Mouse (Mus musculus): ENCODE data around the gene Etv5. TPM values are rescaled to one million over a fixed set of nuclear protein-coding genes. Genes with fewer than 3 reads are reported as not detected.
"Not testable (repeated sequence)": the region's sequence is repeated elsewhere in the genome, so short reads cannot be mapped to it uniquely, and the experiment has no call there.

The Etv5 gene
- polyA plus RNA-seq, 1 experiment from 2014 or later = 201 TPM

DNA sequence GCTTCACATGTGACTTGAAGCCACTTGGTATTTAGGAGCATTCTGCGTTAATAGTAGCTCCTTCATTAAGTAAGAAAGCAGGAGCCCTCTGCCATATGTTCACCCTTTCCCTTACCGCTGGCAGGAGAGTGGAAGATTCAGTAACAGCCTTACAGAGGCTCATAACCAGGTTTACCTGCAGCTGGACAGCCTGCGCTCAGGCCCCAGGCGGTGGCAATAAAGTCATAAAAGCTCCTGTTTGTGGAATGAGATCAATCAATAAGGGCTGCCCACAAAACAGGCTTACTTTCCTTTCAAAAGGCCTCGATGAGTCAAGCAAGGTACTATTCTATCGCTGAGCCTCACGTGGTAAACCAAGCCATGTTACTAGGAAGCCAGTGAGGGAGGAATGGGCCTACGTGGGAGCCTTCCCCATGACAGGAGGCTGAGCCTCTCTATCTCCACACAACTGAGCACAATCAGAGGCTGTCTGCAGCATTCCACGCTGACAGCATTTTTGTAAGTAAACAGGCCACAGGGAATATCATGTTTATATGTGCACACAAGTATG, 49.1 kb downstream of the Etv5 start:
- Histone ChIP-seq H3K27me3 (ENCODE audit: control insufficient read depth, insufficient read depth, low read depth, low read length) (no peaks in the 10 kb centered on the region), H3K9me3 (ENCODE audit: control insufficient read depth, low read length) (no peaks in the 10 kb centered on the region), H3K4me1 (replicated peaks; ENCODE audit: control insufficient read depth, insufficient read depth, low read length) (no peaks in the 10 kb centered on the region; the same call in 1 of the 2 replicates), H3K4me2 (ENCODE audit: low read depth, low read length) (no peak overlapping the region), H3K36me3 (ENCODE audit: control insufficient read depth, insufficient read depth, low read length) (peaks cover 14% of the 10 kb centered on the region), H3K9ac (ENCODE audit: low read length) (no peak overlapping the region), H3K4me3 (ENCODE audit: low read length) (no peak overlapping the region), H3K27ac (ENCODE audit: low read length) (no peak overlapping the region)
- WGBS = 86% methylated on average over 9 of the region's 9 CpGs
- no peak for ATAC-seq (ENCODE audit: low read depth)

DNA sequence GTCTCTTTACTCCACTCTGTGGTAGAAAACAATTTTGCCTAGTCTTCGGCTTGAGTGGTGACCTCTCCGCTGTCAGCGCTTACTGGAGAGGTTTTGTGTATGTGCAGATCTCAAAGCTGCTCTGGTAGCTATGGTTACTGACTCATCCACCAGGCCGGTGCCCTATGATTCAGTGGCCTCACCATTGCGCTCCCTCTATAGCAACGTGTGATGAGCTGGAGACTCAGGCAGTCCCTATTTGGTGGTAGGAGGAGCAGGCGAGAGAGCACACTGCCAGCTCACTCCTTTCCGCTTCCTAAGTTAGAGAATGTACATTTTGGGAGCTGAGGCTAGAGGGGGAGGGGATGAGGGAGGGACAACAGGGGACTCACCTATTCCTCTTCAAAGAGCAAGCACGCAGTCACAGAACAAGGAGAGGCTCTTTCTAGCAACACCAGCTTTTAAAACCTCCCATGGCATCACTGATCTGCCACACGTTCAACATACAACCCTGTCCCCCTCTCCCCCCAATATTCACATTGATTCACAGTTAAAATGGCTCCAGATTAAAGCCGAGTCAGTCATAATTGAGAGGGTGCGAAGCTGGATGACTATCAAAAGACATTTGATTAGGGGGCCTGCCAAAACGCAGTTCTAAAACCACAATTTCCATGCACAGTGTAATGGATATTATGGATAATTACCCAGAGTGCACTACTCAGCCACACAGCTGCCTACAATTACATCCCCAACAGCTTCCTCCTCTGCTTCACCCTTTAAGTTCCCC, 50.2 kb downstream of the Etv5 start:
- no peak overlapping the region for H3K9ac ChIP-seq (ENCODE audit: low read length)
- ATAC-seq (ENCODE audit: low read depth) = peak; percentile 53; the same call in 1 of the 2 replicates
- no peak overlapping the region for H3K4me3 ChIP-seq (ENCODE audit: low read length)
- no peak overlapping the region for H3K4me2 ChIP-seq (ENCODE audit: low read depth, low read length)
- H3K27me3 ChIP-seq (ENCODE audit: control insufficient read depth, insufficient read depth, low read depth, low read length) = no peaks in the 10 kb centered on the region
- WGBS = 56% methylated on average over 13 of the region's 13 CpGs
- peaks cover 18% of the 10 kb centered on the region for H3K36me3 ChIP-seq (ENCODE audit: control insufficient read depth, insufficient read depth, low read length)
- no peak overlapping the region for H3K27ac ChIP-seq (ENCODE audit: low read length)
- no peaks in the 10 kb centered on the region for H3K9me3 ChIP-seq (ENCODE audit: control insufficient read depth, low read length)
- no peaks in the 10 kb centered on the region; the same call in 1 of the 2 replicates for H3K4me1 ChIP-seq (replicated peaks; ENCODE audit: control insufficient read depth, insufficient read depth, low read length)

DNA sequence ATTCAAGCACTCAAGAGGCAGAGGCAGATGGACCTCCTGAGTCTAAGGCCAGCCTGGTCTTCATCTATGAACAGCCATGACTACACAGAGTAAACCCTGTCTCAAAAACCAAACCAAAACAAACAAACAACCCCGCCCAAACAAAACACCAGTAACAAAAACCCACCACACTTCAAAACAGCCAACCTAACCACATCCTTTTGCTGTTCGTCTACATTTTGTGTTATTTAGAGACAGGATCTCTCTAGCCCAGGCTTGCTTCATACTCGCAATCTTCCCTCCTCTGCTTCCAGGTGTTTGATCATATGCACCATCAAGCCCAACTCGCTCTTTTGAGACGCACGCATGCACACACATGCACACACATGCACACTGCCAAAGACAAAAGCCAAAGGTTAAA, 51.8 kb downstream of the Etv5 start:
- Histone ChIP-seq H3K27ac (ENCODE audit: low read length) (no peak overlapping the region), H3K36me3 (ENCODE audit: control insufficient read depth, insufficient read depth, low read length) (peaks cover 19% of the 10 kb centered on the region), H3K4me2 (ENCODE audit: low read depth, low read length) (no peak overlapping the region), H3K4me3 (ENCODE audit: low read length) (no peak overlapping the region), H3K4me1 (replicated peaks; ENCODE audit: control insufficient read depth, insufficient read depth, low read length) (no peaks in the 10 kb centered on the region; the same call in 1 of the 2 replicates), H3K9me3 (ENCODE audit: control insufficient read depth, low read length) (no peaks in the 10 kb centered on the region), H3K9ac (ENCODE audit: low read length) (no peak overlapping the region), H3K27me3 (ENCODE audit: control insufficient read depth, insufficient read depth, low read depth, low read length) (no peaks in the 10 kb centered on the region)
- ATAC-seq (ENCODE audit: low read depth) = no peak
- WGBS = 83% methylated on average over 6 of the region's 6 CpGs

DNA sequence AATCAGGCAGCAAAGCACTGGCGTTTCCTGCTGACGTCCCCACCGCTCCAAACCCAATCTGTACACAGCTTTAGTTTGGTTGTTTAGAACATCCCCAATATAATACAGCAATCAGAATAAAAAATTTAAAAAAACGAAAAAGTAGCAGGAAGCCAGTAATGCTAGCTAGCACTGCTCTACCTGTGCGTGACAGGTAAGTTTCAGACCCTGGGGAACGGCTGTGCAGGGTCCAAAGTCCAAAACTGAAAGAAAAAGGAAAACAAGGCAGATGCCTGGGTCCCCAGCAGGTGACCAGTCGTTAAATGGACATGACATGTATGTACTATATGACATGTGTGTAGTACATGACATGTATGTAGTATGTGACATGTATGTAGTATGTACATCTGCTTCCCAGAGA, 57.5 kb downstream of the Etv5 start:
- peaks cover 13% of the 10 kb centered on the region; the same call in 1 of the 2 replicates for H3K36me3 ChIP-seq (ENCODE audit: control insufficient read depth, insufficient read depth, low read length)

DNA sequence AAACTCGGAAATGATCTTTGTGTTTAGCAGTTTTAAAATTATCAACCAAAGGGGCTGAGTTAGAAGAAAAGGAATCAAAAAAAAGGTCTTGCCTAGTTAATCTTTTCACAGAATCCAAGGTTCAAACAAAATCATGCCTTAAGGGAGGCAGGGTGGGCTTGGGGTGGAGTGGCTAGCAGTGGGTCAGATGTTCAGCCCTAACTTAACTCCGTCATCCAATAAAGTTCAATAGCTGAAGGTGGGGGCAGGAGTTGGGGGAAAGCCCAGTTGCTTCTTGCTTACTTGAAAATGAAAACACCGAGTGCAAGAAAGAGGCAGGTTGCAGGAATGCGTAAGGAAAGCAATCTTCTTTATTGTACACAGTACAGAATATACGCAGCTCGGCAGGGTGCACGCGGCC, 58.5 kb downstream of the Etv5 start:
- H3K4me3 ChIP-seq (ENCODE audit: low read length) = no peak overlapping the region
- H3K9me3 ChIP-seq (ENCODE audit: control insufficient read depth, low read length) = no peaks in the 10 kb centered on the region
- H3K27me3 ChIP-seq (ENCODE audit: control insufficient read depth, insufficient read depth, low read depth, low read length) = no peaks in the 10 kb centered on the region
- H3K36me3 ChIP-seq (ENCODE audit: control insufficient read depth, insufficient read depth, low read length) = peaks cover 13% of the 10 kb centered on the region; the same call in 1 of the 2 replicates
- no peak overlapping the region for H3K4me2 ChIP-seq (ENCODE audit: low read depth, low read length)
- ATAC-seq (ENCODE audit: low read depth) = no peak
- WGBS = 82% methylated on average over 8 of the region's 8 CpGs
- H3K27ac ChIP-seq (ENCODE audit: low read length) = no peak overlapping the region
- H3K9ac ChIP-seq (ENCODE audit: low read length) = no peak overlapping the region
- H3K4me1 ChIP-seq (replicated peaks; ENCODE audit: control insufficient read depth, insufficient read depth, low read length) = peaks cover 4% of the 10 kb centered on the region

More for the DNA sequence above, 57.5 kb downstream of the Etv5 start:
- H3K4me3 ChIP-seq (ENCODE audit: low read length); H3K9ac ChIP-seq (ENCODE audit: low read length); H3K9me3 ChIP-seq (ENCODE audit: control insufficient read depth, low read length); H3K4me1 ChIP-seq (replicated peaks; ENCODE audit: control insufficient read depth, insufficient read depth, low read length); H3K27me3 ChIP-seq (ENCODE audit: control insufficient read depth, insufficient read depth, low read depth, low read length); ATAC-seq (ENCODE audit: low read depth); H3K4me2 ChIP-seq (ENCODE audit: low read depth, low read length); H3K27ac ChIP-seq (ENCODE audit: low read length): not testable (repeated sequence)
- WGBS = 82% methylated on average over 6 of the region's 7 CpGs

DNA sequence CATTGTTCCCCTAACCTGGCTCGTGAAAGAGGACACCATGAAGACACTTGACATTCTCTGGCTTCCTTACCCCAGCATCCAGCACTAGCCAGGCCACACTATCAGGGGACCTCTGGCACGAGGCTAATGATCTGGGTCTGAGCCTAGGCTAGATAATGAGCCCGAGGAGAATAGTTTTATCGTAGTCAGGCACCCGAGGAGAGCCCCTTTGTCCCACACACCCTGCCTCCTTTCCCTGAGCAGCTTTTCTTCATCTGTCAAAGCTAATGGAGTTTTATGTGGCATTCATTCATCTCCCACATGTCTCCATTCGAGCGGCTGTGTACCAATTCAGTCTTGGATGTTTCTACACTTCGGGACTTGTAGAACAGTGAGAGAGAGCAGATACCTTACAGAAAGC, 59.5 kb downstream of the Etv5 start:
- no peak for ATAC-seq (ENCODE audit: low read depth)
- 55% methylated on average over 8 of the region's 8 CpGs for WGBS
- H3K36me3 ChIP-seq (ENCODE audit: control insufficient read depth, insufficient read depth, low read length) = peaks cover 10% of the 10 kb centered on the region; the same call in 1 of the 2 replicates
- no peak overlapping the region for H3K4me3 ChIP-seq (ENCODE audit: low read length)
- H3K9ac ChIP-seq (ENCODE audit: low read length) = no peak overlapping the region; the same call in 1 of the 2 replicates
- H3K4me1 ChIP-seq (replicated peaks; ENCODE audit: control insufficient read depth, insufficient read depth, low read length) = peaks cover 4% of the 10 kb centered on the region
- H3K27ac ChIP-seq (ENCODE audit: low read length) = no peak overlapping the region; the same call in 1 of the 2 replicates
- H3K9me3 ChIP-seq (ENCODE audit: control insufficient read depth, low read length) = no peaks in the 10 kb centered on the region
- H3K27me3 ChIP-seq (ENCODE audit: control insufficient read depth, insufficient read depth, low read depth, low read length) = no peaks in the 10 kb centered on the region
- no peak overlapping the region for H3K4me2 ChIP-seq (ENCODE audit: low read depth, low read length)

DNA sequence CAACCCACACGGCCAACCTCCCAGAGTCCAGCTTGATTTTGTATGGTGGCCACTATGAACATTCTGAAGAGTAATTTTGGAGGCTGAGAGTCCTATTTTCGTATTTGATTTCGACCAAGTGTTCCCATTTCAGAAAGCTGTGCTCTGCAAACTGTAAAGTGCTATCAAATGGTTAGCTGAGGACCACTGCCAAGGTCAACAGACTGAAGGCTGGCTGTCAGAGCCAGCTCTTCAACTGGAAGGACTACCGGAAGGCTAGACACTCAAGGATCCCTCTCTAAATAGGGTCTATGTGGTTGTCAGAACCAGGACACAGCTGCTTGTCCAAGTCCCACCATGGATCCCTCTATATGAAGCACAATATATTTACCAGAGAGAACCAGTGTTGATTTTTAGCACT, 60.2 kb downstream of the Etv5 start:
- WGBS = 67% methylated on average over 4 of the region's 4 CpGs
- peak overlapping the region; percentile 46 for H3K27ac ChIP-seq (ENCODE audit: low read length)
- peak; percentile 56; the same call in 1 of the 2 replicates for ATAC-seq (ENCODE audit: low read depth)
- peaks cover 10% of the 10 kb centered on the region; the same call in 1 of the 2 replicates for H3K36me3 ChIP-seq (ENCODE audit: control insufficient read depth, insufficient read depth, low read length)
- H3K4me3 ChIP-seq (ENCODE audit: low read length) = no peak overlapping the region
- H3K27me3 ChIP-seq (ENCODE audit: control insufficient read depth, insufficient read depth, low read depth, low read length) = no peaks in the 10 kb centered on the region
- no peak overlapping the region for H3K9ac ChIP-seq (ENCODE audit: low read length)
- H3K4me1 ChIP-seq (replicated peaks; ENCODE audit: control insufficient read depth, insufficient read depth, low read length) = peaks cover 4% of the 10 kb centered on the region
- no peak overlapping the region for H3K4me2 ChIP-seq (ENCODE audit: low read depth, low read length)
- H3K9me3 ChIP-seq (ENCODE audit: control insufficient read depth, low read length) = no peaks in the 10 kb centered on the region

DNA sequence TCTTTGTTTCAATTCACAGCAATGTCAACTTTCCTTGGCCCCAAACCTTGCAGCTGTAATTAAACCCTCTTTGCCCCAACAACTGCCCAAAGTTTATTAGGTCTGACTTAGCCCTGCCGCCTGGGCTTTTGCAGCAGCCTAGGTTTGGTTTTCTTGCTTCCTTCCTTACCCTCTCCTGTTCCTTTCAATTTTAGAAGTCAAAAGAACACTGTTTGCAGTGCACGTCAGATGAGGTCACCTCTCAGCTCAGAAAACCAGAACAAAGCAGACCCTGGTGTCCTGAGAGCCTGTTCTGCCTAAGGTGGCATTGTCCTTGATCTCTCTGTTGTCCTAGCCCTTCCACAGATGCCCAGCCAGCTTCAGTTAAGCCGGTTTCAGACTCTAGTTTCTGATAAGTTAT, 61.8 kb downstream of the Etv5 start:
- Histone ChIP-seq H3K27ac (ENCODE audit: low read length) (no peak overlapping the region), H3K9me3 (ENCODE audit: control insufficient read depth, low read length) (no peaks in the 10 kb centered on the region), H3K4me3 (ENCODE audit: low read length) (no peak overlapping the region), H3K27me3 (ENCODE audit: control insufficient read depth, insufficient read depth, low read depth, low read length) (no peaks in the 10 kb centered on the region), H3K4me1 (replicated peaks; ENCODE audit: control insufficient read depth, insufficient read depth, low read length) (peaks cover 4% of the 10 kb centered on the region), H3K4me2 (ENCODE audit: low read depth, low read length) (no peak overlapping the region), H3K36me3 (ENCODE audit: control insufficient read depth, insufficient read depth, low read length) (peaks cover 7% of the 10 kb centered on the region; the same call in 1 of the 2 replicates), H3K9ac (ENCODE audit: low read length) (no peak overlapping the region)
- ATAC-seq (ENCODE audit: low read depth) = no peak
- 59% methylated on average over 3 of the region's 3 CpGs for WGBS

DNA sequence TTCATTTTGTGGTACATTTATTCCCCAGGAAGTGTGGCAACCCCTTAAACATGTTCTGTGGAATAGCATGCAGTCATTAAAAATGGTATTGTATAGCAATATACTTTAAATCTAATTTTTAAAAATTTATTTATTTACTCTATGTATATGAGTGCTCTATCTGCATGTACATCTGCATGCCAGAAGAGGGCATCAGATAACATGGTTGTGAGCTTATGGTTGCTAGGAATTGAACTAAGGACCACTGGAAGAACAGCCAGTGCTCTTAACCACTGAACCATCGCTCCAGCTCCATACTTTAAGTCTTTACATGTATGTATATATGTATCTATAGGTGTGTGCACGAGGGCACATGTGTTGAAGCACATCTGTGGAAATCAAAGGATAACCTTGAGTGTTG, 64.6 kb downstream of the Etv5 start:
- WGBS = 72% methylated on average over 2 of the region's 2 CpGs

More for the DNA sequence above, 64.6 kb downstream of the Etv5 start:
- peaks cover 2% of the 10 kb centered on the region for H3K4me1 ChIP-seq (replicated peaks; ENCODE audit: control insufficient read depth, insufficient read depth, low read length)
- no peak overlapping the region for H3K4me2 ChIP-seq (ENCODE audit: low read depth, low read length)
- H3K9me3 ChIP-seq (ENCODE audit: control insufficient read depth, low read length) = no peaks in the 10 kb centered on the region
- no peak for ATAC-seq (ENCODE audit: low read depth)
- H3K36me3 ChIP-seq (ENCODE audit: control insufficient read depth, insufficient read depth, low read length) = 0 out of 2 replicates have a peak, but pooled peaks cover 1% of the 10 kb centered on the region
- H3K27ac ChIP-seq (ENCODE audit: low read length) = no peak overlapping the region
- no peaks in the 10 kb centered on the region for H3K27me3 ChIP-seq (ENCODE audit: control insufficient read depth, insufficient read depth, low read depth, low read length)
- H3K4me3 ChIP-seq (ENCODE audit: low read length) = no peak overlapping the region
- H3K9ac ChIP-seq (ENCODE audit: low read length) = no peak overlapping the region

Measured in lung, embryonic 16.5 days (tissue).